Mouse (Mus musculus) heart, embryonic 14.5 days (tissue): ENCODE results near the gene Fat2. TPM values are rescaled to one million over a fixed set of nuclear protein-coding genes. Genes with fewer than 3 reads are reported as not detected.

ENCODE experiments used
- ATAC-seq: fragments of 200-750 bp; cut with Nextera tagmentation; 2 replicates; pipeline ENCODE4 v1.8.0; 2017; ENCODE audit warnings: low read depth, moderate TSS enrichment; ENCODE audit not compliant: insufficient number of reproducible peaks, insufficient read depth, low FRiP score
- H3K27ac ChIP-seq, 2 experiments: fragments of 200-500 bp in 1 of 2; fragments of 300-500 bp in 1 of 2; sonication (generic) in 1 of 2; replicated peaks in 1 of 2; 2 replicates each; pipeline ENCODE4 v1.5.1; 2012 to 2014; ENCODE audit warnings: low read depth in 2 of 2, low read length in 2 of 2, control low read depth in 1 of 2, mild to moderate bottlenecking in 1 of 2, mixed read lengths in 1 of 2; ENCODE audit not compliant: control insufficient read depth in 1 of 2, insufficient read depth in 1 of 2
- H3K27me3 ChIP-seq: fragments of 300-500 bp; sonication (generic); 2 replicates; pipeline ENCODE4 v1.6.1; 2014; ENCODE audit warnings: mild to moderate bottlenecking, low read length, control low read depth; ENCODE audit not compliant: control insufficient read depth, insufficient read depth
- H3K36me3 ChIP-seq: fragments of 300-500 bp; sonication (generic); 2 replicates; pipeline ENCODE4 v1.6.1; 2014; ENCODE audit warnings: mild to moderate bottlenecking, control low read depth, low read length, mixed read lengths; ENCODE audit not compliant: control insufficient read depth, insufficient read depth
- H3K4me1 ChIP-seq, 2 experiments: fragments of 200-500 bp in 1 of 2; fragments of 300-500 bp in 1 of 2; sonication (generic) in 1 of 2; 2 replicates each; pipeline ENCODE4 v1.6.1; 2012 to 2014; ENCODE audit warnings: low read length in 2 of 2, control low read depth in 1 of 2, mixed read lengths in 1 of 2; ENCODE audit not compliant: control insufficient read depth in 2 of 2, insufficient read depth in 2 of 2
- H3K4me2 ChIP-seq: fragments of 300-500 bp; sonication (generic); 2 replicates; pipeline ENCODE4 v1.6.1; 2014; ENCODE audit warnings: mild to moderate bottlenecking, low read length
- H3K4me3 ChIP-seq, 2 experiments: fragments of 200-500 bp in 1 of 2; fragments of 300-500 bp in 1 of 2; sonication (generic) in 1 of 2; 2 replicates each; pipeline ENCODE4 v1.5.1; 2012 to 2014; ENCODE audit warnings: low read length in 2 of 2, mild to moderate bottlenecking in 2 of 2, control low read depth in 1 of 2, low read depth in 1 of 2, moderate library complexity in 1 of 2; ENCODE audit not compliant: control insufficient read depth in 1 of 2, insufficient read depth in 1 of 2
- H3K9ac ChIP-seq: fragments of 300-500 bp; sonication (generic); 2 replicates; pipeline ENCODE4 v1.6.1; 2014; ENCODE audit warnings: mild to moderate bottlenecking, low read length
- H3K9me3 ChIP-seq: fragments of 300-500 bp; sonication (generic); 2 replicates; pipeline ENCODE4 v1.6.1; 2016; ENCODE audit warnings: low read length, control low read depth; ENCODE audit not compliant: control insufficient read depth
- WGBS: fragments of 180-500 bp; shearing (Covaris S2); extraction: QIAGEN DNeasy Blood & Tissue Kit; methylation state at CpG from one replicate; pipeline ENCODE4 v1.1.7; 2014; 5-methylcytosine and 5-hydroxymethylcytosine counted together
- polyA plus RNA-seq: library from polyadenylated mRNA; unstranded; fragments of >200 nt; fragmentation: Nextera tagmentation; extraction: Ambion mirVana; gene quantifications from 2 replicates; pipeline ENCODE4 v1.2.1, GENCODE M21; 2014

Gene Fat2
- polyA plus RNA-seq, 1 experiment from 2014 or later = not detected

DNA sequence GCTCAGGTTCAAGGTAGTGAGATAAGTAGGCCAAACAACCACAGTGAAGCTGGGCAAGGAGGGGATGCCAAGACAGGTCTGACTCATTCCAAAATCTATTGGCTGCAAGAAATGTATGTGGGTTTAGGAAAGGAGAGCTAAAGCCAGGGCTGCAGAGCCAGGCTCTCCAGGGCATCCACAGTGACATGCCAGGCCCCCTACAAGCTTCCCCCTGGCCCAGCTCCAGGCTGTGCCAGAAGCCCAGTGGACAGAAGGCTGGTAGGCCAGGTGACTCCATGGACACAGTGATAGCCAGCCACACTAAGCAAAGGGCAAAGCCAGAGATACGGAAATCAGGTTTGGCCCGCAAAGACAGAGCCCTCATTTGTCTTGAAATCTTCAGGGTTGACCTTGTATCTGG is 20.5 kb upstream of the Fat2 start:
- no peak overlapping the region for H3K9ac ChIP-seq
- peaks cover 4 to 8% of the 10 kb centered on the region in 2 experiments; a peak in 2 of 4 replicates for H3K4me1 ChIP-seq
- no peak overlapping the region for H3K4me2 ChIP-seq
- no peaks in the 10 kb centered on the region for H3K36me3 ChIP-seq
- no peak overlapping the region for H3K27ac ChIP-seq
- H3K27me3 ChIP-seq = no peaks in the 10 kb centered on the region
- H3K9me3 ChIP-seq = no peaks in the 10 kb centered on the region
- 84% methylated on average over 2 of the region's 2 CpGs for WGBS
- H3K4me3 ChIP-seq = no peak overlapping the region
- no peak for ATAC-seq

DNA sequence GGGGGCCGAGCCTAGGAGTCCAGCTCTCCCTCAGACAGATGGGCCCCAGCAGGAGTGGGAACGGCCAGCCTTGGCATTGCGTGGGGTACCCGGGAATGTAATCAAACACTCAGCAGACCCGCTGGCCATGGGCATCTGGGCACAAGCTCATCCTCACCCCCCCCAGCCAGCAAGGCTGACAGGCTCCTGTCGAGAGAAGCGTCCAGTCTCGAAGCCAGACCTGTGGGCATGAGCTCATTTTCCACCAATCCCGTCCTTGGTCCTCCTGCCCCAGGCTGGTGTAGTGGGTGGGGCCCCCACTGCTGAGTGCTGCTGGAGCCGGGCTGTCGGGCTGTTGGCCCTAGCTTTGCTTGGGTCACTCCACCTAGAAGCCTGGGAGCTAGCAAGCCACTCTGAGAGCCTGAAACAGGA is 5.6 kb upstream of the Fat2 start:
- no peak overlapping the region for H3K4me2 ChIP-seq
- H3K4me3 ChIP-seq = no peak overlapping the region
- no peaks in the 10 kb centered on the region; a peak in 1 of 4 replicates for H3K4me1 ChIP-seq
- H3K27ac ChIP-seq = no peak overlapping the region
- H3K27me3 ChIP-seq = no peaks in the 10 kb centered on the region
- H3K36me3 ChIP-seq = no peaks in the 10 kb centered on the region
- H3K9me3 ChIP-seq = no peaks in the 10 kb centered on the region
- WGBS = 52% methylated on average over 11 of the region's 11 CpGs
- no peak for ATAC-seq
- H3K9ac ChIP-seq = no peak overlapping the region

DNA sequence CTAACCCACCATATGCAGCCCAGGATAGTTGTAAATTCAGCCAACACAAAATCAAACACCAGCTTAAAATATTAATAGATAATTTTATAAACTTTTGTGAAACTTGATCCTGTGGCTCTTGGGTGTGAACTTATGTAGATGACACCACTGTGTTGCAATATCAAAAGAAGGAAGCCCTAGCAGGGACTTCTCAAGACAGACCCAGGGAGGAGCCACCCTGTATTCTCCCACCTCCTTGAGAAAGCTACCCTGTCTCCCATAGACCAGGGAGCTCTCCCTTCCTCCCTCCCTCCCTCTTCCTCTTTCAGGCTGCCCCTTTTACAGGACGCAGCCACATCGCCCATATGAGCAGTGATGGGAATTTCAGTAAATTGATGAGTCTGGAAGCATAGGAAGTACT is 4.4 kb upstream of the Fat2 start:
- H3K4me1 ChIP-seq = no peaks in the 10 kb centered on the region; a peak in 1 of 4 replicates
- H3K36me3 ChIP-seq = no peaks in the 10 kb centered on the region
- WGBS = 69% methylated on average over 2 of the region's 2 CpGs
- no peaks in the 10 kb centered on the region for H3K9me3 ChIP-seq
- H3K4me2 ChIP-seq = no peak overlapping the region
- no peak overlapping the region for H3K9ac ChIP-seq
- H3K27ac ChIP-seq = no peak overlapping the region
- peaks cover 3% of the 10 kb centered on the region; the same call in 1 of the 2 replicates for H3K27me3 ChIP-seq
- H3K4me3 ChIP-seq = no peak overlapping the region
- ATAC-seq = no peak

DNA sequence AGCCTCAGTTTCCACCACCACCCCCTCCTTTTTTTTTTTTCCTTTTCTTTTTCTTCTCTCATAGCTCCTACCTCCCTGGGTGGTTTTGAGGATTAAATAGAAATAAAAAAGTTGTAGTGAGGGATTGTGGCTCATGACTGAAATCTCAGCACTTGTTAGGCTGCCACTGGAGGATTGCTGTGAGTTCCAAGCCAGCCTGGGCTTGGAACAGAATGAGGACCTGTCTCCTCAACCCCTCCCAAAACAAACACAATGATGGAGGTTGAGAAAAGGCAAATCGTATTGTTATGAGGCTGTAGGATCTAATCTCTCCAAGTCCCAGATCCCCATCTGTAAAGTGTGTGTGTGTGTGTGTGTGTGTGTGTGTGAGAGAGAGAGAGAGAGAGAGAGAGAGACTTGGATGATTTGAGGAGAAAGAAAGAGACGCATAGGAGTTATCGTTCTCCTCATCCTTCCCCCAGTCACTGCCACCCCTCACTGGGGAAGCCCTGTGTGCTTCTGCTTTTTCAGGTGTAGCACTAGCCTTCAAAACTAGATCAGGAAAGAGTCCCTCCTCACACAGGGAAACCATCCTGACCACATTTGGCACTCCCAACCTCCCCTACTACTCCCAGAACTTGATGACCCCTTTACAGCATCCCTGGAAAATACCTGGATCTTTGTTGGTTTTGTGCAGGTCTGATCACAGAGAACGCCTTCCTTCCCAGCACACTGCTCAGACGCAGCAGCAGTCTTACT is 837 bp upstream of the Fat2 start:
- WGBS = 63% methylated on average over 5 of the region's 5 CpGs
- H3K9ac ChIP-seq = no peak overlapping the region
- H3K27me3 ChIP-seq = peaks cover 3% of the 10 kb centered on the region; the same call in 1 of the 2 replicates
- H3K9me3 ChIP-seq = no peaks in the 10 kb centered on the region
- H3K27ac ChIP-seq = no peak overlapping the region
- no peak overlapping the region for H3K4me3 ChIP-seq
- no peak overlapping the region for H3K4me2 ChIP-seq
- no peaks in the 10 kb centered on the region; a peak in 1 of 4 replicates for H3K4me1 ChIP-seq
- ATAC-seq = no peak
- no peaks in the 10 kb centered on the region for H3K36me3 ChIP-seq

DNA sequence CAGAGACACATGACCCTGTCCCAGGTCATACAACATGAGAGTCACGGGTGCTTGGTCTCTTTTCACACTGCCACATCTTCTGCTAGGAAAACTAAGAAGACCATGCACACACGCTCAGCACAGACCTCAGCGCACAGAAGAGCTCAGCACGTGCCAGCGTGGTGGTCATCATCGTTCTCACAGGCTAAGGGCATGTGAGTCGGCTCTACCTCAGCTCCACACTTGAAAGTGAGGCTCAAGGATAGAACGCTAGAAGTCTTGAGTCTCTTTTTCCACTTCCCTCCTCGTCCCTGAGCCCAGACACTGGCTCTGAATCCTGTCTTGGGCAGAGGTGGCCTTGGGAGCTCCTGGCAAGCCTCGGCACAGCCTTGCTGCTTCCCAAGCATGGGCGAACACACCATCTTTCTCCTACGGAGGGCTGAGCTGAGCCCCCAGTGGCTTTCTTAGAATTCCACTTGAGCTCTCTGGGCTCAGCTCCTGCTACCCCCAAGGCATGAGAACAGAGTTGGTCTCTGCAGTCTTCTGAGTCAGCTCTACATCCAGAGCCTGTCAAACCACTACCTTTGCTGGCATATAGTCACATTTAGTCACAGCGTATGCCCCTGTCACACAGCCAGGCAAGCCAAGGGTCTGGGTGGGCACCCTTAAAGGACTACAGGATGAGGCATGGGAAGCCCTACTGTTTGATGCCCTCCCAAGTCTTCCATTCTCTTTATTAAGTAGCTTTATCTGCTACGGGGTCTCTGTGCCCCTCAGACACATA is 869 bp downstream of the Fat2 start:
- no peak for ATAC-seq
- peaks cover 0 to 3% of the 10 kb centered on the region in 2 experiments; a peak in 2 of 4 replicates for H3K4me1 ChIP-seq
- no peak overlapping the region for H3K27ac ChIP-seq
- H3K9me3 ChIP-seq = no peaks in the 10 kb centered on the region
- no peaks in the 10 kb centered on the region for H3K36me3 ChIP-seq
- 81% methylated on average over 14 of the region's 14 CpGs for WGBS
- no peak overlapping the region for H3K9ac ChIP-seq
- no peak overlapping the region for H3K4me3 ChIP-seq
- no peak overlapping the region for H3K4me2 ChIP-seq
- peaks cover 3% of the 10 kb centered on the region; the same call in 1 of the 2 replicates for H3K27me3 ChIP-seq

DNA sequence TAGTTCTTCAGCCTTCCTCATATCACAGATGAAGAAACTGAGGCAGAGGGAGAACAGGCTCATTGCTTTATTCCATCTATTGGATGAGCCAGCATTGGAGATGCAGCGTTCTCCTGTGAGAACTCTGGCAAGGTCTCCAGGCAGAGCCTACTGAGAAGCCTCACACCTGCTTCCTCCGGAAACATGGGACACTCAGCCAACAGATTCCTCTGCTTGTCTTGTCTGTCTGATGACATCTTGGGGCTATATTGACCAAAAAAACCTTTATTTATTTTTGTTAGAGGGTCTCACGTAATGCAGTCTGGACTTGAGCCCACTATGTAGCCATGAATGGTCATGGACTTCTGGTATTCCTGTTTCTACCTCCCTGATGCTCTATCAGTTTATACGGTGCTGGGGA is 1.8 kb downstream of the Fat2 start:
- no peaks in the 10 kb centered on the region for H3K36me3 ChIP-seq
- ATAC-seq = no peak
- 80% methylated on average over 4 of the region's 4 CpGs for WGBS
- no peak overlapping the region for H3K4me3 ChIP-seq
- H3K9ac ChIP-seq = no peak overlapping the region
- H3K27ac ChIP-seq = no peak overlapping the region
- H3K9me3 ChIP-seq = no peaks in the 10 kb centered on the region
- no peak overlapping the region for H3K4me2 ChIP-seq
- peaks cover 3% of the 10 kb centered on the region; the same call in 1 of the 2 replicates for H3K27me3 ChIP-seq
- H3K4me1 ChIP-seq = peaks cover 5 to 10% of the 10 kb centered on the region in 2 experiments; a peak in 3 of 4 replicates

DNA sequence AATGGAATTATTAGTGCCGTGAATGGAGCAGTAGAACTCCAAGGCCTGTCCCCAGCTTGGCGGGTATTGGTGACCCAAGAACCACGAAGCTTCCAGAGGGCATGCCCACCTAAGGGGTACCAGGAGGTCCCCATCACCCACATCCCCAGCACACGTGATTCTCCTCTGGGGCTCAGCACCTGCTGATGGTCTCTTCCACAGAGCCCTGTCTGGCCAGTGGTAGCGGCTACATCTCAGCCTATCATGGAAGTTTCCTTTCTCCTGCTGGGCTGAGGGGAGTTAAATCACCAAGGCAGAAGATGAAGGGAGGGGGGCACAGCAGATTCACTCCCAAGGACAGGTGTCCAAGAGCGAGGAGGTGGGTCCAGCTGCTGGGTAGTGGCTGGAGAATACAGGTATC is 2.3 kb downstream of the Fat2 start:
- H3K9me3 ChIP-seq = no peaks in the 10 kb centered on the region
- H3K4me2 ChIP-seq = no peak overlapping the region
- H3K9ac ChIP-seq = no peak overlapping the region
- H3K4me3 ChIP-seq = no peak overlapping the region
- no peak for ATAC-seq
- H3K4me1 ChIP-seq = peaks cover 5 to 10% of the 10 kb centered on the region in 2 experiments; a peak in 3 of 4 replicates
- WGBS = 78% methylated on average over 6 of the region's 6 CpGs
- no peak overlapping the region for H3K27ac ChIP-seq
- peaks cover 3% of the 10 kb centered on the region; the same call in 1 of the 2 replicates for H3K27me3 ChIP-seq
- no peaks in the 10 kb centered on the region for H3K36me3 ChIP-seq
